Mouse (Mus musculus): Measurements from ENCODE around the gene Anapc7. TPM values are rescaled to one million over a fixed set of nuclear protein-coding genes. Genes with fewer than 3 reads are reported as not detected.

Gene Anapc7
- polyA plus RNA-seq, 1 experiment from 2014 or later: 23.3 TPM

DNA sequence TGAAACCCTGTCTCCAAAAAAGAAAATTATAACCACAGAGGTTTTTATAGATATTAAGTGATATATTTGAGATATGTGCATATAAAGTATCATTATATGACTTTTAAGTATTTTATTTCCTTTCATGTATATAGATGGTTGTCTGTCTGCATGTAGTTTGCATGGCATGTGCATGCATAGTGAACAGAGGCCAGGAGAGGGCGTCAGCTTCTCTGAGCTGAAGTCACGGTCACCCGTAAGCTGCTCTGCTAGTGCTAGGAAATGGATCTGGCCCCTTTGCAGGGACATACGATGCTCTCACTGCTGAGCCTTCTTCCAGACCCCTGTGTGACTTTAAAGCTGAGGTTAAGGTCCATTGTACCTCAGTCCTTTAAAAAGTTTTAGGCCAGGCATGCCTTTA lies 13.0 kb downstream of the Anapc7 start:
- WGBS (ENCODE audit: insufficient replicate concordance): 80% methylated on average over 4 of the region's 4 CpGs
- Histone ChIP-seq H3K9me3 (replicated peaks) (no peaks in the 10 kb centered on the region), H3K27me3 (replicated peaks) (no peaks in the 10 kb centered on the region), H3K4me2 (no peak overlapping the region), H3K9ac (no peak overlapping the region), H3K4me1 (no peaks in the 10 kb centered on the region), H3K27ac (no peak overlapping the region), H3K36me3 (peaks cover 100% of the 10 kb centered on the region), H3K4me3 (no peak overlapping the region)
- no peak for ATAC-seq

DNA sequence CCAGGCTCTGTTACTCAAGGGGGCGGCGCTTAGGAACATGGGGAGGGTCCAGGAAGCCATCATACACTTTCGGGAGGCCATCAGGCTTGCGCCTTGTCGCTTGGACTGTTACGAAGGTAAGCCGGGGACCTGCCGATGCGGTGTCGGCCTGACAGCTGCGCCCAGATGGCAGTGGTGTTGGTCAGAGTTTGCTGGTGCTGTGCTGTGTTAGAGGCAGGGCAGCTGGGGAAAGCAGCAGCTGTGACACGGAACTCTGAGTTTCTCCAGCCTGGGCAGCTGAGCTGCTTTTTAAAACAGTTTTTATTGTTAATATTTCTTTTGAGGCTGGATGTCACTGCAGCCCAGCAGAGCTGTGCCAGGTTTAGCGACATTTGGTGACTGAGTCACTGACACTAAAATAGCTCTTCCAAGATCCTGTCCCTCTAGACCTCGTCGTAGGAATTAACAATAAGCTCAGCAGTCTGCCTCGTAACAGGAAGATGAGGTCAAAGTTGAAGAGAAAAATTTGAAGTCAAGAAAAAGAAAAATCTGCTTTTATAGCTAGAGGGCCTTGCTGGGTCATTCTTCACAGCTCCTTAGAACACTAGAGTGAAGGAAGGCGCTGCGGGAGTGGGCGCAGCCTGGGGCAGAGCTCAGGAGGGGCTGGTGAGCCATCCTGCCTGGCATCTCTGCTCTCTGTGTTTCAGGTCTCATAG lies 18.1 kb downstream of the Anapc7 start:
- ATAC-seq: no peak
- Histone ChIP-seq H3K9ac (no peak overlapping the region), H3K4me2 (no peak overlapping the region), H3K4me1 (no peaks in the 10 kb centered on the region), H3K4me3 (no peak overlapping the region), H3K27ac (no peak overlapping the region), H3K9me3 (replicated peaks) (no peaks in the 10 kb centered on the region), H3K27me3 (replicated peaks) (no peaks in the 10 kb centered on the region), H3K36me3 (peaks cover 100% of the 10 kb centered on the region)
- 88% methylated on average over 19 of the region's 19 CpGs for WGBS (ENCODE audit: insufficient replicate concordance)

DNA sequence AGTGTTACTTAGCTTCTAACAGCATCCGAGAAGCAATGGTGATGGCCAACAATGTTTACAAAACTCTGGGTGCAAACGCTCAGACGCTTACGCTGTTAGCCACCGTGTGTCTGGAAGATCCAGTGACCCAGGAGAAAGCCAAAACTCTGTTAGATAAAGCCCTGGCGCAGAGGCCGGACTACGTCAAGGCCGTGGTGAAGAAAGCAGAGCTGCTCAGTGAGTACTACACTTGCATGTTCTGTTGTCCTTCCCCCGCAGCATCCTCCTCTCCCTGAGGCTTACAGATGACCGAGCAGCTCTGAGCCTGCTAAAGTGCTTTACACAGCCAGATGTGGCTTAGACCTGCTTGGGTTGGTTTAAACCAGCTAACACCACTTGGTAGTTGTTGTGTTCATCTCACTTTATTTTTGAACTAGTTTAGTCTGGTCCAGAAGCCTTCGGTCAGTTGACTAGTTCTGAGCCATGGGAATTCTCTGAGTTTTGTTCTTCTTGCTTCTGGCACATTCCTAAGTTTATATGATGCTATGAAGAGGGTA lies 18.7 kb downstream of the Anapc7 start:
- Histone ChIP-seq H3K4me3 (no peak overlapping the region), H3K27ac (no peak overlapping the region), H3K4me1 (no peaks in the 10 kb centered on the region), H3K27me3 (replicated peaks) (no peaks in the 10 kb centered on the region), H3K9me3 (replicated peaks) (no peaks in the 10 kb centered on the region), H3K36me3 (peaks cover 100% of the 10 kb centered on the region), H3K9ac (no peak overlapping the region), H3K4me2 (no peak overlapping the region)
- WGBS (ENCODE audit: insufficient replicate concordance): 91% methylated on average over 12 of the region's 12 CpGs
- no peak for ATAC-seq

DNA sequence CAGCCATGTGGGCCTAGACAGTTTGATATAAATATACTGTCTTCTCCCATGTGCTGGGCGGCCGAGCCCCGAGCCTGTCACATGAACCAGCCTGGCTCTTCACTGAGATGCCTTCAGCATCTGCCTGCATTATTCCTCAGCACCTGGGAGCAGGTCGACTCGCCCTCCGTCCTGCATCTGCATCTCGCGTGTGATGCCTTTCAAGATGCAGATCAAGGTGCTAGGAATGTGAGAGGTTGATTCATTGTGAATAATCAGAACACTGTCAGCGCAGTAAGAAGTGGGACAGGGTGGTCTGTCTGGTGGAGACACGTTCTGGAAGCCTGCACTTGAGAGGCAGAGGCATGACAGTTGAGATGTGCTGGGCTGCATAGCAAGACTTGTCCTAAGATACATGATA lies 23.0 kb downstream of the Anapc7 start:
- Histone ChIP-seq H3K36me3 (peaks cover 81% of the 10 kb centered on the region), H3K4me1 (no peaks in the 10 kb centered on the region), H3K9ac (no peak overlapping the region), H3K4me2 (no peak overlapping the region), H3K9me3 (replicated peaks) (no peaks in the 10 kb centered on the region), H3K27ac (no peak overlapping the region), H3K27me3 (replicated peaks) (no peaks in the 10 kb centered on the region), H3K4me3 (no peak overlapping the region)
- WGBS (ENCODE audit: insufficient replicate concordance): 92% methylated on average over 10 of the region's 10 CpGs
- no peak for ATAC-seq

DNA sequence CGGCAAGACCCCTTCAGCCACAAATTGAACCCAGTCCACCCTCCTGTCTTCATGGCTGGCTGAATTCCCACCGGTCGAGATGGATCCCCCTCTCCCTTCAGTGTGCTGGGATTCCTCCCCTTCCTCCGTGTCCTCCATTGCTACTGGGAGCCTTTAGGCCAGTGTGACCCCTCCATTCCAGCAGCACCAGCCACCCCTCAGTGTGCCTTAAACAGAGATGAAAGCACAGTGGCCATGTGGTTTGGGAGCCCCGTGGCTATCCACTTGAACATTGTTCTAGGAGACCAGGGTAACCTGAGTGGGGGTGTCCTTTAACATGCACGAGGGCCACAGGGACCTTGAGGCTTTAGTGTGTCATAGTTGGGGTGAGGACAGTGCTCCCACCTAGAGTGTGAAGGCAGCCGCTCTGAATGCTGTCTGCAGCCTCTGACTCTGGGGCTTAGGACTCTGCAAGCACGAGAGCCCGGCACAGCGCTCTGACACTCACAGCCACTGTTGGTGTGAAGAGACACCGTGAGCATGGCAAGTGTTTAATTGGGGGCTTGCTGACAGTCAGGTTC lies 23.6 kb downstream of the Anapc7 start:
- H3K9ac ChIP-seq: no peak overlapping the region
- no peak overlapping the region for H3K4me2 ChIP-seq
- H3K27ac ChIP-seq: no peak overlapping the region
- H3K4me3 ChIP-seq: no peak overlapping the region
- H3K27me3 ChIP-seq (replicated peaks): no peaks in the 10 kb centered on the region
- no peak for ATAC-seq
- H3K9me3 ChIP-seq (replicated peaks): no peaks in the 10 kb centered on the region
- 83% methylated on average over 11 of the region's 11 CpGs for WGBS (ENCODE audit: insufficient replicate concordance)
- H3K36me3 ChIP-seq: peaks cover 75% of the 10 kb centered on the region
- no peaks in the 10 kb centered on the region for H3K4me1 ChIP-seq

DNA sequence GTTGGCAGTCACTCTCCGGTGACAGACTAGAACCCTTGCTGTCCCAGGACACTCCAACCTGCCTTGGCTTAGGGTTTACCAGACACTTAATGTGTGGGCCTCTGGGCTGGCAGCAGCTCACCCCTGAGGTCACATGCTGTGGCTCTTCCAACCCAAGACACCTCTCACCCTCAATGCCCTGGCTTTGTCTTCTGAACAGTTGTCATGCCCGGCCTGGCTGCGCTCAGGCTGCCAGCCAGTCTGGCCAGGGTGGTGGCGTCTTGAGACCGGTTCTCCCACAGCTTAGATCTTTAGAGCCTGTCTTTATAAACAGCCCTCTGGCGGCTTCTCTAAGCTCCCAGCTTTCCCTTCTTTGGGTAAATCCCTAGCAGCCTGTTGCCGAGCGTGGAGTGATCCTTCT lies 26.4 kb downstream of the Anapc7 start:
- no peaks in the 10 kb centered on the region for H3K4me1 ChIP-seq
- no peaks in the 10 kb centered on the region for H3K9me3 ChIP-seq (replicated peaks)
- H3K4me2 ChIP-seq: no peak overlapping the region
- H3K9ac ChIP-seq: no peak overlapping the region
- H3K36me3 ChIP-seq: peaks cover 61% of the 10 kb centered on the region
- H3K4me3 ChIP-seq: no peak overlapping the region
- H3K27me3 ChIP-seq (replicated peaks): no peaks in the 10 kb centered on the region
- ATAC-seq: no peak
- WGBS (ENCODE audit: insufficient replicate concordance): 90% methylated on average over 8 of the region's 8 CpGs
- no peak overlapping the region for H3K27ac ChIP-seq

DNA sequence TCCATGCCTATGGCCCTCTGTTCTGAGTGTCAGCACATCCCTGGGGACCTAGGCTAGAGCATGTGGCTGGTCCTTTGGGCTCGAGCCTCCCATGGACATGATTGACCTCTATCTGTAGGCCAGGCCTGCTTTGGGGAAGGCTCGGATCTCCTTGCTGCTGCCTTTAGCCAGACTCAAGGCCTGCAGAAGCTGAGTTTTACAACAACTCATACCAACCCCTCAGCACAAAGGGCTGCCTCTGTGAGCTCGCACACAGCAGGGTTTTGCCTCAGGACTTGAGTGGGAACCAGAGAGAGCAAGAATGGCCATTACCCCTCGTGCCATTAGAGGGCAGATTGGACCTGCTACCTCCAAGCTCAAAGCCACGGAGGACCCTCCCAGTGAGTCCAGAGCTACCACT lies 27.4 kb downstream of the Anapc7 start:
- Histone ChIP-seq H3K9ac (no peak overlapping the region), H3K27me3 (replicated peaks) (no peaks in the 10 kb centered on the region), H3K27ac (no peak overlapping the region), H3K4me3 (no peak overlapping the region), H3K4me2 (no peak overlapping the region), H3K4me1 (no peaks in the 10 kb centered on the region), H3K9me3 (replicated peaks) (no peaks in the 10 kb centered on the region), H3K36me3 (peaks cover 61% of the 10 kb centered on the region)
- WGBS (ENCODE audit: insufficient replicate concordance): 70% methylated on average over 5 of the region's 5 CpGs
- no peak for ATAC-seq

DNA sequence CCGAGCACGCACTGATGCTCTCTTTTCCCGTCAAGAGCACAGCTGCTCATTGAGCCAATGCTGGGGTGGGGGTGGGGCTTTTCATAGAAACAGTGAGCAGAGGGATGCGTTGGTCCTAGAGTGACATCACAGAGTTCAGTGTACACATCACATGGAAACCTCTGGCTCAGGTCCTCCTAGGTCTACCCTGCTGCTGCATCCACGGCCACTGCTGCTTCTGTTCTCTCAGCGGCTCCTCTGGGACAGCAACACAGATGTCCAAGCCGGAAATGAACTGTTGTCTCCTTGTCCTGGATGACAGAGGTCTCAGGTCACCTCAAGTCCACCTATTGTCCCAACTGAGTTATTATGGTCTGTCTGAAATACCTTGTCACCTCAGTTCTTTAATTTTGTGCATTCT lies 28.5 kb downstream of the Anapc7 start:
- ATAC-seq: no peak
- peaks cover 61% of the 10 kb centered on the region for H3K36me3 ChIP-seq
- 69% methylated on average over 7 of the region's 7 CpGs for WGBS (ENCODE audit: insufficient replicate concordance)

DNA sequence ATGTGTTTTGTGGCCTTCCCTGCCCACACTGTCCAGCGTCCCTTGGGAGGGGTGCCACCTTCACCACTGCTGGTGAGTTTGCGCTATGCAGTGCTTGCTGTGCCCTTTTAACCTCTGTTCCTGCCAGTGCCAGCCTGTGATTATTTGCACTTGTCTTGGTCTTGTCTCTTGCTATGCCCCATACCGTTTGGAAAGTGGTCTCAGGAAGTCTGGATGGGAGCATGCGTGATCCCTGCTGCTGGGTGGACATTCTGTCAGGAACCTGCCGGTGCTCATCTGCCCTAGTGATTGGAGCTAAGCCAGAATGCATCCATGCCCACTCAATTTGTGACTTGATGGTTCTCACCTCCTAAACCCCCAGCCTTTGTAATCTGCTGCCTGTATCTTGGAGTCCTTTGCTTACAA lies 29.4 kb downstream of the Anapc7 start:
- ATAC-seq: no peak
- H3K9ac ChIP-seq: no peak overlapping the region
- H3K27me3 ChIP-seq (replicated peaks): no peaks in the 10 kb centered on the region
- H3K36me3 ChIP-seq: peaks cover 61% of the 10 kb centered on the region
- H3K4me1 ChIP-seq: no peaks in the 10 kb centered on the region
- H3K9me3 ChIP-seq (replicated peaks): no peaks in the 10 kb centered on the region
- H3K4me3 ChIP-seq: no peak overlapping the region
- no peak overlapping the region for H3K27ac ChIP-seq
- no peak overlapping the region for H3K4me2 ChIP-seq
- 66% methylated on average over 5 of the region's 5 CpGs for WGBS (ENCODE audit: insufficient replicate concordance)

More for the DNA sequence above, 28.5 kb downstream of the Anapc7 start:
- Histone ChIP-seq H3K9me3 (replicated peaks) (no peaks in the 10 kb centered on the region), H3K4me3 (no peak overlapping the region), H3K27me3 (replicated peaks) (no peaks in the 10 kb centered on the region), H3K4me2 (no peak overlapping the region), H3K9ac (no peak overlapping the region), H3K4me1 (no peaks in the 10 kb centered on the region), H3K27ac (no peak overlapping the region)

DNA sequence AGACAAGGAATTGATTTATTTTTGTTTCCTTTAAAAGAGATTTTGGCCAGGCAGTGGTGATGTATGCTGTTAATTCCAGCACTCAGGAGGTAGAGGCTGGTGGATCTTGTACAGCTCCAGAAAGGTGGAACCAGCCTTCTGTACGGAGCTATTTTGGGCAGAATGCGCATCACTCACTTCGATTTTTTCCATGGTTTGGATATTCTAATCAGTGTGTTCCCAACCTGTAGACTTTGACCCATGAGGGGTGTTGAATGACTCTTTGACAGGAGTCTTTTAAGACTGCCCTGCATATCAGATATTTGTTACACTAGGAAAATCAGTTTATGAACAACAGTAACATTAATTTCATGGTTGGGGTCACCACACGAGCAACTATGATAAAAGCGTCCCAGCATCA lies 29.8 kb downstream of the Anapc7 start:
- Histone ChIP-seq H3K9me3 (replicated peaks) (no peaks in the 10 kb centered on the region), H3K4me1 (no peaks in the 10 kb centered on the region), H3K9ac (no peak overlapping the region), H3K27ac (no peak overlapping the region), H3K36me3 (peaks cover 61% of the 10 kb centered on the region), H3K4me2 (no peak overlapping the region), H3K27me3 (replicated peaks) (no peaks in the 10 kb centered on the region), H3K4me3 (no peak overlapping the region)
- WGBS (ENCODE audit: insufficient replicate concordance): 80% methylated on average over 5 of the region's 5 CpGs
- ATAC-seq: no peak

DNA sequence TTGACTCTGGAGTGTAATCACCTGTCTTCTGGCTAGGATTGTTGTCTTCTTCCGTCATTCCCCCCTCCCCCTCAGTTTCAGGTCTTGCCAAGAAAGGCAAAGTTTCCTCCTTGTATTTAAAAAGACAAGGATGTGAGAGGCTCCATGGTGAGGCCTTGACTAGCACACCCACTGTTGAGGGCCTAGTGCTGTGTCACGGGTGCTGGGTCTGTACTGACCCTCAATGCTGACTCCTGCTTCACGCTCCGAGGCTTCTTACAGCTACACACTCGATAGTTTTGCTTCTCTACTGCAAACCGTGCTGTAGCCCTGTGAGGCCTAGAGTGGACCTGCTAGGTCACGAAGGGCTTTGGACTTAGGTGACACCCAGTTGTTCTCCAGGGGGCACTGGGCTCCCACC lies 30.7 kb downstream of the Anapc7 start:
- WGBS (ENCODE audit: insufficient replicate concordance): 74% methylated on average over 7 of the region's 7 CpGs
- Histone ChIP-seq H3K9ac (no peak overlapping the region), H3K9me3 (replicated peaks) (no peaks in the 10 kb centered on the region), H3K4me1 (no peaks in the 10 kb centered on the region), H3K36me3 (peaks cover 61% of the 10 kb centered on the region), H3K4me2 (no peak overlapping the region), H3K4me3 (no peak overlapping the region), H3K27ac (no peak overlapping the region), H3K27me3 (replicated peaks) (no peaks in the 10 kb centered on the region)
- ATAC-seq: no peak

DNA sequence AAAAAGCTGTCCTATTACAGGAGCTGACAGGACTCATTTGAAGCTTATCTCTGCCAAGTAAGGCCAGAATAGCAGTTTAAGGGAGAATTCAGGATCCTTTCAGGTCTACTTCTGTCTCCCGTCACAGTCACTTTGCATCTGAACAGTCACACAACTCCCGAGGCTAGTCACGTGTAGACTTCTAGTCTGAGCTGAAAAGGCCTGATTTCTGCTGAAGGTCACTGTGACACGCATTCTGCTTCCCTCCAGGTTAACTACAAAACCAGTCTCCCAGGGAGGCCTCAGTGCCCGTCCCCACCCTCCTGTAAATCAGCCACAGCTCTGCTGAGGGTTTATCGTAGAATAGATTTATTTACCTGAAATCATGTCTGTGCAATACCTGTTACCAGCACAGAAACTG lies 31.7 kb downstream of the Anapc7 start:
- Histone ChIP-seq H3K4me3 (no peak overlapping the region), H3K4me1 (no peaks in the 10 kb centered on the region), H3K9me3 (replicated peaks) (no peaks in the 10 kb centered on the region), H3K27me3 (replicated peaks) (no peaks in the 10 kb centered on the region), H3K4me2 (no peak overlapping the region), H3K27ac (no peak overlapping the region), H3K36me3 (peaks cover 69% of the 10 kb centered on the region), H3K9ac (no peak overlapping the region)
- no peak for ATAC-seq
- WGBS (ENCODE audit: insufficient replicate concordance): 75% methylated on average over 6 of the region's 6 CpGs

DNA sequence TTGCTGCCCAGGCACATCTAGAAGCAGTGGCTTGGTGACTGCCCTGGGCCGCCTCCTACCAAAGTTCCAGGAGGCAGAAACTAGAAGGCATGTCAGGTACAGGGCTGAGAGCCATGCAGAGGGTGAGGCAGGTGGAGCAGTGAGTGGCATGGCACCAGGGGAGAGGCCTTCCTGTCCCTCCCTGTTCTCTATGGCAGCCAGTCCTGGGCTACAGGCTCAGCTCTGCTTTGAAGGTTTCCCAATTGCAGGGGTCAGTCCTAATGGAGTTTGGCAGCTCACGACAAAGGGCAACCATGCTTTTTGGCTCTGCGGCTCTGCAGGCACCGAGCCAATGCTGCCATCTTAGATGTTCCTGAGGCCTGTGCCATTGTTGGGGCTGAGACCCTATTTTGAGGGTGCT lies 32.9 kb downstream of the Anapc7 start:
- no peak for ATAC-seq
- H3K36me3 ChIP-seq: peaks cover 79% of the 10 kb centered on the region
- H3K4me1 ChIP-seq: no peaks in the 10 kb centered on the region
- no peaks in the 10 kb centered on the region for H3K9me3 ChIP-seq (replicated peaks)
- H3K4me2 ChIP-seq: no peak overlapping the region
- WGBS (ENCODE audit: insufficient replicate concordance): 88% methylated on average over 4 of the region's 4 CpGs
- H3K4me3 ChIP-seq: no peak overlapping the region
- H3K27ac ChIP-seq: no peak overlapping the region
- no peak overlapping the region for H3K9ac ChIP-seq
- no peaks in the 10 kb centered on the region for H3K27me3 ChIP-seq (replicated peaks)

All from liver, embryonic 12.5 days (tissue).